Mouse (Mus musculus): ENCODE results near the gene Wdr38. TPM values are rescaled to one million over a fixed set of nuclear protein-coding genes. Genes with fewer than 3 reads are reported as not detected.
"Not testable (repeated sequence)": the region's sequence is repeated elsewhere in the genome, so short reads cannot be mapped to it uniquely, and the experiment has no call there.

Wdr38 gene
- polyA plus RNA-seq, 1 experiment = 0.61 TPM

- Histone ChIP-seq H3K27me3 (ENCODE audit: control insufficient read depth, insufficient read depth, insufficient read length) (no peaks in the 10 kb centered on the region), H3K79me2 (ENCODE audit: control insufficient read depth, insufficient read depth) (peaks cover 91% of the 10 kb centered on the region), H3K79me3 (ENCODE audit: low read depth) (peaks cover 54% of the 10 kb centered on the region), H3K4me3 (ENCODE audit: insufficient read depth, poor library complexity, severe bottlenecking) (peak overlapping the region; percentile 91), H3ac (ENCODE audit: control insufficient read depth, insufficient read length, low read depth) (peak overlapping the region; percentile 96), H3K36me3 (ENCODE audit: control insufficient read depth, insufficient read depth) (peaks cover 25% of the 10 kb centered on the region)
- TF ChIP-seq MYOG (IDR thresholded peaks at IDR 0.05; ENCODE audit: control insufficient read depth, extremely low read depth, insufficient read length) (no peak), CEBPB (IDR thresholded peaks at IDR 0.05; ENCODE audit: low read depth) (no peak), FOSL1 (IDR thresholded peaks at IDR 0.05; ENCODE audit: insufficient read depth, low read length, poor library complexity, severe bottlenecking) (no peak), USF1 (IDR thresholded peaks at IDR 0.05; ENCODE audit: low read depth) (no peak), CTCF (IDR thresholded peaks at IDR 0.05; ENCODE audit: control insufficient read depth, insufficient read depth, insufficient read length) (no peak), MYOD1 (IDR thresholded peaks at IDR 0.05; ENCODE audit: control insufficient read depth, insufficient read length, low read depth) (no peak), MAX (IDR thresholded peaks at IDR 0.05) (no peak)
Observed at GRCm38 (mm10) chr2:39008350-39008851, 11.1 kb downstream of the Wdr38 start.

GRCm38 (mm10) chr2:39008954-39009365, 11.7 kb downstream of the Wdr38 start:
- peak overlapping the region; percentile 91 for H3K4me3 ChIP-seq (ENCODE audit: insufficient read depth, poor library complexity, severe bottlenecking)
- no peaks in the 10 kb centered on the region for H3K27me3 ChIP-seq (ENCODE audit: control insufficient read depth, insufficient read depth, insufficient read length)
- peaks cover 49% of the 10 kb centered on the region for H3K79me3 ChIP-seq (ENCODE audit: low read depth)
- peaks cover 24% of the 10 kb centered on the region for H3K36me3 ChIP-seq (ENCODE audit: control insufficient read depth, insufficient read depth)
- peak overlapping the region; percentile 96 for H3ac ChIP-seq (ENCODE audit: control insufficient read depth, insufficient read length, low read depth)
- no peak for TF ChIP-seq USF1 (IDR thresholded peaks at IDR 0.05; ENCODE audit: low read depth)
- no peak for TF ChIP-seq MYOG (IDR thresholded peaks at IDR 0.05; ENCODE audit: control insufficient read depth, extremely low read depth, insufficient read length)
- no peak for TF ChIP-seq MAX (IDR thresholded peaks at IDR 0.05)
- no peak for TF ChIP-seq MYOD1 (IDR thresholded peaks at IDR 0.05; ENCODE audit: control insufficient read depth, insufficient read length, low read depth)
- no peak for TF ChIP-seq FOSL1 (IDR thresholded peaks at IDR 0.05; ENCODE audit: insufficient read depth, low read length, poor library complexity, severe bottlenecking)
- no peak for TF ChIP-seq CTCF (IDR thresholded peaks at IDR 0.05; ENCODE audit: control insufficient read depth, insufficient read depth, insufficient read length)
- TF ChIP-seq CEBPB (IDR thresholded peaks at IDR 0.05; ENCODE audit: low read depth) = no peak
- peaks cover 86% of the 10 kb centered on the region for H3K79me2 ChIP-seq (ENCODE audit: control insufficient read depth, insufficient read depth)

- H3K36me3 ChIP-seq (ENCODE audit: control insufficient read depth, insufficient read depth) = peaks cover 32% of the 10 kb centered on the region
- not testable (repeated sequence) for H3K4me3 ChIP-seq (ENCODE audit: insufficient read depth, poor library complexity, severe bottlenecking); H3K27me3 ChIP-seq (ENCODE audit: control insufficient read depth, insufficient read depth, insufficient read length); H3ac ChIP-seq (ENCODE audit: control insufficient read depth, insufficient read length, low read depth)
- H3K79me3 ChIP-seq (ENCODE audit: low read depth) = peaks cover 40% of the 10 kb centered on the region
- peaks cover 74% of the 10 kb centered on the region for H3K79me2 ChIP-seq (ENCODE audit: control insufficient read depth, insufficient read depth)
Observed at GRCm38 (mm10) chr2:39010144-39010543, 12.9 kb downstream of the Wdr38 start.

DNA sequence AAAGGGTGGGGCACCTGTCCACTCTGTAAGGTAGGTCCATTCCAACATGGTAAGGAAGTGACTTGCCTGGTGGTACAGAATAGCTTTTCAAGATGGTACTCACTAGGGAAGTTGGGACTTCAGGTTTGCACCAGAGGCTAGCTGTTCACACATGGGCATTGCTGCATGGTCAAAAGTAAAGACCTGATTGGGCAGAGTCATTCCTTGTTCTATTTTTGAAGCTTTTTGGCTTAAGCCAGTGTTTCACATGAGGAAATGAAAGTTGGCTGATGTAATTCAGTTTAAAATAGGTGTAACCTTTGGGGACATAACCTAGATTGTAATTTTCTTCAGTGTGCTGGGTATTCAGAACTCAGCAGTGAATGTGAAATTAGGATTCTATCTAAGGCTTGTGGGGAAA, 14.0 kb downstream of the Wdr38 start:
- peaks cover 37% of the 10 kb centered on the region for H3K79me3 ChIP-seq (ENCODE audit: low read depth)
- peaks cover 44% of the 10 kb centered on the region for H3K36me3 ChIP-seq (ENCODE audit: control insufficient read depth, insufficient read depth)
- H3K4me3 ChIP-seq (ENCODE audit: insufficient read depth, poor library complexity, severe bottlenecking) = no peak overlapping the region
- TF ChIP-seq MAX (IDR thresholded peaks at IDR 0.05) = no peak
- TF ChIP-seq MYOG (IDR thresholded peaks at IDR 0.05; ENCODE audit: control insufficient read depth, extremely low read depth, insufficient read length) = no peak
- no peak for TF ChIP-seq MYOD1 (IDR thresholded peaks at IDR 0.05; ENCODE audit: control insufficient read depth, insufficient read length, low read depth)
- no peak for TF ChIP-seq FOSL1 (IDR thresholded peaks at IDR 0.05; ENCODE audit: insufficient read depth, low read length, poor library complexity, severe bottlenecking)
- TF ChIP-seq CTCF (IDR thresholded peaks at IDR 0.05; ENCODE audit: control insufficient read depth, insufficient read depth, insufficient read length) = no peak
- TF ChIP-seq CEBPB (IDR thresholded peaks at IDR 0.05; ENCODE audit: low read depth) = no peak
- TF ChIP-seq USF1 (IDR thresholded peaks at IDR 0.05; ENCODE audit: low read depth) = no peak
- H3K27me3 ChIP-seq (ENCODE audit: control insufficient read depth, insufficient read depth, insufficient read length) = no peaks in the 10 kb centered on the region
- H3K79me2 ChIP-seq (ENCODE audit: control insufficient read depth, insufficient read depth) = peaks cover 63% of the 10 kb centered on the region
- H3ac ChIP-seq (ENCODE audit: control insufficient read depth, insufficient read length, low read depth) = no peak overlapping the region

DNA sequence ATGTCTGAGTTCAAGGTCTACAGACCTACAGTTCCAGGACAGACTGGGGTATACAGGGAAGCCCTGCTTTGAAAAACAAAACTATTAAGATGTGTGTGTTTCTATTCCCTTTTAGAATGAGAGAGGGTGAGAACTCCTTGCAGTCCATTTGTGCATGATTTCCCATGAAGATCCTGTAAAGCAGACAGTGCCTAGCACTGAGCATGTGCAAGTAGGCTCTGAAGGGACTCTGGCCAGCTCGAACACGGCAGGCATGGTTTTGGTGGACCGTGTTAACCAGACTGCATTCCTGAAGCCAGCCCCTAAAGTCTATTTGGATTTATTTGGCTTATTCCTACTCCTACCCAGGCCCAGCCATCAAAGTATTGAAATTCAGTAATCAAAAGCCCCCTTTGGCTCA, 14.7 kb downstream of the Wdr38 start:
- peaks cover 50% of the 10 kb centered on the region for H3K36me3 ChIP-seq (ENCODE audit: control insufficient read depth, insufficient read depth)
- H3K79me2 ChIP-seq (ENCODE audit: control insufficient read depth, insufficient read depth) = peaks cover 56% of the 10 kb centered on the region
- no peak overlapping the region for H3K4me3 ChIP-seq (ENCODE audit: insufficient read depth, poor library complexity, severe bottlenecking)
- no peak overlapping the region for H3ac ChIP-seq (ENCODE audit: control insufficient read depth, insufficient read length, low read depth)
- no peak for TF ChIP-seq MYOD1 (IDR thresholded peaks at IDR 0.05; ENCODE audit: control insufficient read depth, insufficient read length, low read depth)
- TF ChIP-seq CEBPB (IDR thresholded peaks at IDR 0.05; ENCODE audit: low read depth) = no peak
- no peak for TF ChIP-seq CTCF (IDR thresholded peaks at IDR 0.05; ENCODE audit: control insufficient read depth, insufficient read depth, insufficient read length)
- no peak for TF ChIP-seq MYOG (IDR thresholded peaks at IDR 0.05; ENCODE audit: control insufficient read depth, extremely low read depth, insufficient read length)
- H3K27me3 ChIP-seq (ENCODE audit: control insufficient read depth, insufficient read depth, insufficient read length) = no peaks in the 10 kb centered on the region
- peaks cover 35% of the 10 kb centered on the region for H3K79me3 ChIP-seq (ENCODE audit: low read depth)

GRCm38 (mm10) chr2:39012768-39013279, 15.5 kb downstream of the Wdr38 start:
- Histone ChIP-seq H3K27me3 (ENCODE audit: control insufficient read depth, insufficient read depth, insufficient read length) (no peaks in the 10 kb centered on the region), H3ac (ENCODE audit: control insufficient read depth, insufficient read length, low read depth) (no peak overlapping the region), H3K79me3 (ENCODE audit: low read depth) (peaks cover 35% of the 10 kb centered on the region), H3K4me3 (ENCODE audit: insufficient read depth, poor library complexity, severe bottlenecking) (no peak overlapping the region), H3K36me3 (ENCODE audit: control insufficient read depth, insufficient read depth) (peaks cover 58% of the 10 kb centered on the region), H3K79me2 (ENCODE audit: control insufficient read depth, insufficient read depth) (peaks cover 53% of the 10 kb centered on the region)
- TF ChIP-seq CTCF (IDR thresholded peaks at IDR 0.05; ENCODE audit: control insufficient read depth, insufficient read depth, insufficient read length) (no peak), USF1 (IDR thresholded peaks at IDR 0.05; ENCODE audit: low read depth) (no peak), MAX (IDR thresholded peaks at IDR 0.05) (no peak), CEBPB (IDR thresholded peaks at IDR 0.05; ENCODE audit: low read depth) (no peak), FOSL1 (IDR thresholded peaks at IDR 0.05; ENCODE audit: insufficient read depth, low read length, poor library complexity, severe bottlenecking) (no peak), MYOD1 (IDR thresholded peaks at IDR 0.05; ENCODE audit: control insufficient read depth, insufficient read length, low read depth) (no peak), MYOG (IDR thresholded peaks at IDR 0.05; ENCODE audit: control insufficient read depth, extremely low read depth, insufficient read length) (no peak)

Measured in C2C12 (cell line).